Mouse (Mus musculus) heart, embryonic 12.5 days (tissue): ENCODE results near the gene Actr6. TPM values are rescaled to one million over a fixed set of nuclear protein-coding genes. Genes with fewer than 3 reads are reported as not detected.
"Not testable (repeated sequence)": the region's sequence is repeated elsewhere in the genome, so short reads cannot be mapped to it uniquely, and the experiment has no call there.

Experiments
- ATAC-seq: fragments of 200-750 bp; cut with Nextera tagmentation; 2 replicates; pipeline ENCODE4 v1.8.0; 2017; ENCODE audit warnings: moderate TSS enrichment, moderate library complexity; ENCODE audit not compliant: insufficient number of reproducible peaks, low FRiP score
- H3K27ac ChIP-seq: fragments of 300-500 bp; sonication (generic); 2 replicates; pipeline ENCODE4 v1.5.1; 2016; ENCODE audit warnings: mild to moderate bottlenecking, moderate library complexity; ENCODE audit not compliant: poor library complexity, severe bottlenecking
- H3K27me3 ChIP-seq: fragments of 300-500 bp; sonication (generic); replicated peaks from 2 replicates; pipeline ENCODE4 v1.6.1; 2016; ENCODE audit warnings: mild to moderate bottlenecking, moderate library complexity
- H3K36me3 ChIP-seq: fragments of 300-500 bp; sonication (generic); 2 replicates; pipeline ENCODE4 v1.6.1; 2016; ENCODE audit warnings: mild to moderate bottlenecking, moderate library complexity
- H3K4me1 ChIP-seq: fragments of 300-500 bp; sonication (generic); replicated peaks from 2 replicates; pipeline ENCODE4 v1.6.1; 2016; ENCODE audit warnings: mild to moderate bottlenecking
- H3K4me2 ChIP-seq: fragments of 300-500 bp; sonication (generic); 2 replicates; pipeline ENCODE4 v1.6.1; 2016; ENCODE audit warnings: mild to moderate bottlenecking, moderate library complexity
- H3K4me3 ChIP-seq: fragments of 300-500 bp; sonication (generic); 2 replicates; pipeline ENCODE4 v1.5.1; 2016; ENCODE audit warnings: mild to moderate bottlenecking
- H3K9ac ChIP-seq: fragments of 300-500 bp; sonication (generic); 2 replicates; pipeline ENCODE4 v1.6.1; 2016; ENCODE audit warnings: mild to moderate bottlenecking, moderate library complexity
- H3K9me3 ChIP-seq: fragments of 300-500 bp; sonication (generic); replicated peaks from 2 replicates; pipeline ENCODE4 v1.6.1; 2016; ENCODE audit warnings: mild to moderate bottlenecking, moderate library complexity
- WGBS: fragments of 180-500 bp; shearing (Covaris S2); methylation state at CpG from one replicate; pipeline ENCODE4 v1.1.7; 2016; 5-methylcytosine and 5-hydroxymethylcytosine counted together
- polyA plus RNA-seq: library from polyadenylated mRNA; unstranded; fragments of >200 nt; fragmentation: Nextera tagmentation; extraction: Ambion mirVana; gene quantifications from 2 replicates; pipeline ENCODE4 v1.2.1, GENCODE M21; 2016

Gene Actr6
- polyA plus RNA-seq, 1 experiment from 2014 or later = 27.7 TPM

GRCm38 (mm10) chr10:89697956-89698355 lies 34.1 kb downstream of the Actr6 start:
- ATAC-seq = no peak
- WGBS = 82% methylated on average over 3 of the region's 3 CpGs

GRCm38 (mm10) chr10:89696270-89696669 lies 35.8 kb downstream of the Actr6 start:
- H3K27me3 ChIP-seq, H3K9ac ChIP-seq, ATAC-seq, H3K4me3 ChIP-seq, H3K27ac ChIP-seq, H3K36me3 ChIP-seq, H3K9me3 ChIP-seq, H3K4me2 ChIP-seq, H3K4me1 ChIP-seq: not testable (repeated sequence)
- WGBS = 63% methylated on average over 2 of the region's 2 CpGs

More at GRCm38 (mm10) chr10:89697956-89698355, 34.1 kb downstream of the Actr6 start:
- no peaks in the 10 kb centered on the region for H3K4me1 ChIP-seq
- no peak overlapping the region for H3K4me3 ChIP-seq
- no peak overlapping the region for H3K9ac ChIP-seq
- no peak overlapping the region for H3K4me2 ChIP-seq
- no peaks in the 10 kb centered on the region for H3K9me3 ChIP-seq
- H3K36me3 ChIP-seq = no peaks in the 10 kb centered on the region
- H3K27me3 ChIP-seq = no peaks in the 10 kb centered on the region
- no peak overlapping the region for H3K27ac ChIP-seq

GRCm38 (mm10) chr10:89695194-89695911 lies 36.7 kb downstream of the Actr6 start:
- no peak overlapping the region for H3K4me3 ChIP-seq
- H3K27me3 ChIP-seq = no peaks in the 10 kb centered on the region
- no peak overlapping the region for H3K9ac ChIP-seq
- no peaks in the 10 kb centered on the region for H3K9me3 ChIP-seq
- no peaks in the 10 kb centered on the region for H3K4me1 ChIP-seq
- no peaks in the 10 kb centered on the region for H3K36me3 ChIP-seq
- peak overlapping the region; percentile 15; the same call in 1 of the 2 replicates for H3K4me2 ChIP-seq
- no peak for ATAC-seq
- 63% methylated on average over 20 of the region's 20 CpGs for WGBS
- no peak overlapping the region for H3K27ac ChIP-seq

- Histone ChIP-seq H3K27ac (no peak overlapping the region), H3K4me3 (no peak overlapping the region), H3K27me3 (no peaks in the 10 kb centered on the region), H3K4me2 (no peak overlapping the region), H3K9me3 (no peaks in the 10 kb centered on the region), H3K36me3 (no peaks in the 10 kb centered on the region), H3K4me1 (peaks cover 8% of the 10 kb centered on the region), H3K9ac (no peak overlapping the region)
- 37% methylated on average over 8 of the region's 8 CpGs for WGBS
- no peak for ATAC-seq
Measured at GRCm38 (mm10) chr10:89690021-89690420, 42.1 kb downstream of the Actr6 start.

DNA sequence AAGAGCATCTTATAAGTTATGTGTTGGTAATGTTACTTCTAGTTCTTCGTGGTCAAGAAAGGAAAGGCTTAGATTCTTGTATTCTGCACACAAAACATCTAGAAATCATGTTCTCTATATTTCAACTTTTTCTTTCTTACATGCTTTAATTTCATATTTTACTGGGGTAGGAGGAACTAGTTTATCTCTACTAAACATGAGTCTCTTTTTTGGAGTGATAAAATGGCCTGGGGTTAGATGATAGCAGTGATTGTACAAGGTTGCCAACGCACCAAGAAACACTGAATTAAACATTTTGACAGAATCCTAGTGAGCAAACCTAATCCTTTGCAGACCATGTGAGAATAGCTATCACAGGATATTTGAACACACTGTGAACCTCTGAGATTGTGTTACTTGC lies 44.6 kb downstream of the Actr6 start:
- ATAC-seq = no peak
- Histone ChIP-seq H3K27ac (no peak overlapping the region), H3K27me3 (no peaks in the 10 kb centered on the region), H3K4me3 (no peak overlapping the region), H3K9ac (no peak overlapping the region), H3K9me3 (no peaks in the 10 kb centered on the region), H3K36me3 (0 out of 2 replicates have a peak, but pooled peaks cover 5% of the 10 kb centered on the region), H3K4me1 (peaks cover 15% of the 10 kb centered on the region), H3K4me2 (no peak overlapping the region)
- 76% methylated on average over 2 of the region's 2 CpGs for WGBS

GRCm38 (mm10) chr10:89686139-89686808 lies 45.8 kb downstream of the Actr6 start, which contains the start of gene Scyl2:
Gene Scyl2 (minus strand): TSS chr10:89686285.
- Histone ChIP-seq H3K4me1 (peaks cover 15% of the 10 kb centered on the region), H3K36me3 (0 out of 2 replicates have a peak, but pooled peaks cover 5% of the 10 kb centered on the region), H3K9ac (peak within 1 kb of the TSS; percentile 98), H3K4me3 (peak within 1 kb of the TSS; percentile 99), H3K9me3 (no peaks in the 10 kb centered on the region), H3K27ac (peak within 1 kb of the TSS; percentile 44; the same call in 1 of the 2 replicates), H3K4me2 (peak within 1 kb of the TSS; percentile 84), H3K27me3 (no peaks in the 10 kb centered on the region)
- WGBS = 5% methylated on average over 31 of the region's 31 CpGs
- peak; percentile 99 for ATAC-seq

GRCm38 (mm10) chr10:89685391-89686138 lies 46.5 kb downstream of the Actr6 start:
- Histone ChIP-seq H3K27me3 (no peaks in the 10 kb centered on the region), H3K4me1 (peaks cover 15% of the 10 kb centered on the region), H3K36me3 (0 out of 2 replicates have a peak, but pooled peaks cover 5% of the 10 kb centered on the region), H3K4me3 (peak overlapping the region; percentile 99), H3K27ac (peak overlapping the region; percentile 44; the same call in 1 of the 2 replicates), H3K9me3 (no peaks in the 10 kb centered on the region), H3K9ac (peak overlapping the region; percentile 98), H3K4me2 (peak overlapping the region; percentile 84)
- under 1% methylated on average over 51 of the region's 51 CpGs for WGBS
- ATAC-seq = peak; percentile 76

GRCm38 (mm10) chr10:89682961-89683360 lies 49.1 kb downstream of the Actr6 start:
- H3K9ac ChIP-seq = no peak overlapping the region
- WGBS = 78% methylated on average over 10 of the region's 10 CpGs

GRCm38 (mm10) chr10:89682157-89682556 lies 49.9 kb downstream of the Actr6 start:
- Histone ChIP-seq H3K4me1 (peaks cover 15% of the 10 kb centered on the region), H3K27ac (no peak overlapping the region), H3K9ac (no peak overlapping the region), H3K4me3 (no peak overlapping the region), H3K27me3 (no peaks in the 10 kb centered on the region), H3K4me2 (no peak overlapping the region), H3K9me3 (no peaks in the 10 kb centered on the region), H3K36me3 (peaks cover 5% of the 10 kb centered on the region; the same call in 1 of the 2 replicates)
- WGBS = 46% methylated on average over 1 of the region's 1 CpGs
- no peak for ATAC-seq

More at GRCm38 (mm10) chr10:89682961-89683360, 49.1 kb downstream of the Actr6 start:
- no peaks in the 10 kb centered on the region for H3K9me3 ChIP-seq
- H3K36me3 ChIP-seq = peaks cover 5% of the 10 kb centered on the region; the same call in 1 of the 2 replicates
- H3K27me3 ChIP-seq = no peaks in the 10 kb centered on the region
- H3K27ac ChIP-seq = no peak overlapping the region
- no peak overlapping the region for H3K4me3 ChIP-seq
- peaks cover 15% of the 10 kb centered on the region for H3K4me1 ChIP-seq
- H3K4me2 ChIP-seq = no peak overlapping the region
- ATAC-seq = no peak

GRCm38 (mm10) chr10:89681706-89682105 lies 50.4 kb downstream of the Actr6 start:
- Histone ChIP-seq H3K27me3 (no peaks in the 10 kb centered on the region), H3K36me3 (peaks cover 5% of the 10 kb centered on the region; the same call in 1 of the 2 replicates), H3K4me3 (no peak overlapping the region), H3K9ac (no peak overlapping the region), H3K4me1 (peaks cover 15% of the 10 kb centered on the region), H3K9me3 (no peaks in the 10 kb centered on the region), H3K4me2 (no peak overlapping the region), H3K27ac (no peak overlapping the region)
- WGBS = 89% methylated on average over 4 of the region's 4 CpGs
- no peak for ATAC-seq

- H3K27me3 ChIP-seq = no peaks in the 10 kb centered on the region
- H3K4me2 ChIP-seq = no peak overlapping the region
- no peak overlapping the region for H3K27ac ChIP-seq
- H3K4me3 ChIP-seq = no peak overlapping the region
- H3K4me1 ChIP-seq = peaks cover 11% of the 10 kb centered on the region
- ATAC-seq = no peak
- no peaks in the 10 kb centered on the region for H3K9me3 ChIP-seq
- peaks cover 5% of the 10 kb centered on the region; the same call in 1 of the 2 replicates for H3K36me3 ChIP-seq
- 82% methylated on average over 3 of the region's 3 CpGs for WGBS
- no peak overlapping the region for H3K9ac ChIP-seq
Measured at GRCm38 (mm10) chr10:89680517-89680916, 51.6 kb downstream of the Actr6 start.
